Mouse (Mus musculus) G1E (cell line): ENCODE measurements around the gene Abca4. TPM values are rescaled to one million over a fixed set of nuclear protein-coding genes. Genes with fewer than 3 reads are reported as not detected.

Experiments used
- ATAC-seq: 2 replicates; pipeline ENCODE4 v1.8.0; 2016; ENCODE audit warnings: mild to moderate bottlenecking; ENCODE audit not compliant: insufficient number of reproducible peaks, poor library complexity, low FRiP score, severe bottlenecking; ENCODE audit errors: extremely low read depth
- DNase-seq: peaks from one replicate; pipeline ENCODE4 v3.0.0; 2012; ENCODE audit warnings: low spot score
- H3K27me3 ChIP-seq: 2 replicates; pipeline ENCODE4 v1.6.1; 2012; ENCODE audit warnings: mild to moderate bottlenecking, low read length, inconsistent platforms; ENCODE audit not compliant: insufficient read depth
- H3K36me3 ChIP-seq: replicated peaks from 2 replicates; pipeline ENCODE3; 2012; ENCODE audit warnings: mild to moderate bottlenecking, inconsistent platforms
- H3K4me1 ChIP-seq: 2 replicates; pipeline ENCODE4 v1.6.1; 2012; ENCODE audit warnings: low read depth, low read length, inconsistent platforms, mixed read lengths; ENCODE audit not compliant: insufficient read depth
- H3K4me3 ChIP-seq: 2 replicates; pipeline ENCODE4 v1.5.1; 2012; ENCODE audit warnings: low read depth, mild to moderate bottlenecking, inconsistent platforms, low read length, moderate library complexity, mixed read lengths
- H3K9me3 ChIP-seq: replicated peaks from 2 replicates; pipeline ENCODE4 v1.6.1; 2012; ENCODE audit warnings: inconsistent platforms
- CTCF ChIP-seq: IDR thresholded peaks from 2 replicates; pipeline ENCODE4 v1.5.1; 2012; ENCODE audit warnings: low read depth, low read length, inconsistent platforms, mixed read lengths
- GATA1 ChIP-seq: IDR thresholded peaks from 2 replicates; pipeline ENCODE4 v1.6.1; 2012; ENCODE audit warnings: borderline replicate concordance, low read length, inconsistent platforms, mixed read lengths
- GATA2 ChIP-seq: IDR thresholded peaks from 2 replicates; pipeline ENCODE4 v1.6.1; 2012; ENCODE audit warnings: low read depth, low read length, inconsistent platforms, borderline replicate concordance
- POLR2AphosphoS5 ChIP-seq: IDR thresholded peaks from 2 replicates; pipeline ENCODE4 v1.6.1; 2012; ENCODE audit warnings: low read depth, low read length, inconsistent platforms; ENCODE audit not compliant: insufficient replicate concordance
- TAL1 ChIP-seq: conservative IDR thresholded peaks from 2 replicates; pipeline ENCODE4 v1.6.1; 2012; ENCODE audit warnings: low read depth, low read length, inconsistent platforms, mixed read lengths
- polyA plus RNA-seq: library from polyadenylated mRNA; stranded (reverse); fragments of >175 nt; gene quantifications from 2 replicates; pipeline ENCODE4 v1.2.3, GENCODE M21; 2012
- total RNA-seq, 2 experiments: library from RNA; stranded (forward) in 1 of 2; stranded (reverse) in 1 of 2; fragments of 200-1000 nt in 1 of 2; fragments of >200 nt in 1 of 2; fragmentation: Nextera tagmentation in 1 of 2; gene quantifications; 2 replicates each; pipeline ENCODE4 v1.2.3; 2014 to 2017

The Abca4 gene
- total and polyA plus RNA-seq, 3 experiments: 1.7 to 4.5 (median 1.8) TPM

DNA sequence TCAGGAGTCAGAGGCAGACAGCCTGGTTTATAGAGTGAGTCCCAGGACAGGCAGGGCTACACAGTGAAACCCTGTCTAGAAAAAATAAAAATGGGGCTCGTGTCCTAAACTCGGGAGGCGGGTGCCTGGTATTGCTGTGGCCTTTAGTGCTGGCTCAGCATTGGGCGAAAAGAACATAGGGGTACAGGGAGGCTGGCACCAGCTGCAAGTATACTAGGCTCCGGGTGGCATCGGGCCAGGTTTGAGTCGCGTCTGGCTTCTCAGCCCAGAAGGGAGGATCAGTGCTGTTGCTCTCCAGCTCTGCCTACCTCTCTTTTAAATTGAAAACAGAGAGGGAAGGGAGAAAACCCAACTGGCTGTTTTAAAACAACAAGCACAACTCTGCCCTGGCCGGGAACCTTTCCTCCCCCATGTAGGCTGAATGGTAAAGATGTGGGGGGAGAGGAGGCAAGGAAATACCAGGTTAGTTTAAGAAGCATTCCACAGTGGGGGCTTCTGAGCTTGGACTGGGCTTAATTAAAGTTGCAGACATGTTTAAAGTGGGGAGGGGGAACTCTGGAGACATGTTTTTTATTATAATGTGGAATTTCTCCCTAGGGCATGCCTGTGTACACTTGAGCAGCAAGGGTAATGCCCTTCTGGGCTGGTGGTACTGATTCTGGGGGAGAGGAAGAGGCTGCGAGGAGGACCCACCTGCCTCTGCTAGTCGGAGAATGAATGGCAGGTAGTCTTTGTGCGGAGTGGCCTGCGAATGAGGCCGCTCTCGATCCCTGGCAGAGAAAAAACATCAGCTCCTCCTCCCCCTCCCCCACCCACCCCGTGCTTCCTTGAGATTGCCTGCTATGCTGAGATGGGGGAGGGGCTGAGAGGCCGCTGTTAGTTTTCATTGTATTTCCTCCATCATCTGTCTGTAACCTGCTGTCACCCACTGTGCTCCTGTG lies 3.9 kb downstream of the Abca4 start:
- Histone ChIP-seq H3K4me3 (no peak overlapping the region), H3K4me1 (peaks cover 3% of the 10 kb centered on the region; the same call in 1 of the 2 replicates)
- no peak for DNase-seq

DNA sequence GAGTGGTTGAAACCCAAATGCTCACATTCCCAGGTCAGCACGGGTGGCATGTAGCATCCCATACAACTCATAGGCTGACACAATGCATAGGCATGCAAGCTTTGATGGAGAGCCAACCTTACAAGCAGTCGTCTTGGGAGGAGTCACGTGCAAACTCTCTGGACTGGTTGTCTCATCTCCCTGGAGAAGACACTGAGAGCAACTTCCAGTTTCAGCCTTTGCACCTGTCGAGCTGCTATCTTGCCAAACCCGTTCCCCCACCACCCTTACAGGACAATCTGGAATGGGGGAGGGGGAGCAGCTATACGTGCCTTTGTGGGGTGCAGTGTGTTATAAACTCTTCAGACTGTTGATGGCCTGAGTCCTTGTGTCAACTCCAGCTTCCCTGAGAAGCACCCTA lies 4.9 kb downstream of the Abca4 start:
- Histone ChIP-seq H3K4me1 (peaks cover 3% of the 10 kb centered on the region; the same call in 1 of the 2 replicates), H3K27me3 (peaks cover 4% of the 10 kb centered on the region; the same call in 1 of the 2 replicates), H3K4me3 (no peak overlapping the region), H3K36me3 (no peaks in the 10 kb centered on the region), H3K9me3 (no peaks in the 10 kb centered on the region)
- TF ChIP-seq GATA2: no peak
- TF ChIP-seq TAL1: no peak
- TF ChIP-seq POLR2AphosphoS5: no peak
- TF ChIP-seq CTCF: no peak
- no peak for TF ChIP-seq GATA1
- DNase-seq (no peak), ATAC-seq (0 out of 2 replicates have a peak, but pooled peaks have one; percentile 4)

More for the DNA sequence above, 3.9 kb downstream of the Abca4 start:
- Histone ChIP-seq H3K36me3 (no peaks in the 10 kb centered on the region), H3K27me3 (peaks cover 4% of the 10 kb centered on the region; the same call in 1 of the 2 replicates), H3K9me3 (no peaks in the 10 kb centered on the region)
- ATAC-seq: no peak
- TF ChIP-seq POLR2AphosphoS5 (no peak), CTCF (no peak), TAL1 (no peak), GATA2 (no peak), GATA1 (no peak)

DNA sequence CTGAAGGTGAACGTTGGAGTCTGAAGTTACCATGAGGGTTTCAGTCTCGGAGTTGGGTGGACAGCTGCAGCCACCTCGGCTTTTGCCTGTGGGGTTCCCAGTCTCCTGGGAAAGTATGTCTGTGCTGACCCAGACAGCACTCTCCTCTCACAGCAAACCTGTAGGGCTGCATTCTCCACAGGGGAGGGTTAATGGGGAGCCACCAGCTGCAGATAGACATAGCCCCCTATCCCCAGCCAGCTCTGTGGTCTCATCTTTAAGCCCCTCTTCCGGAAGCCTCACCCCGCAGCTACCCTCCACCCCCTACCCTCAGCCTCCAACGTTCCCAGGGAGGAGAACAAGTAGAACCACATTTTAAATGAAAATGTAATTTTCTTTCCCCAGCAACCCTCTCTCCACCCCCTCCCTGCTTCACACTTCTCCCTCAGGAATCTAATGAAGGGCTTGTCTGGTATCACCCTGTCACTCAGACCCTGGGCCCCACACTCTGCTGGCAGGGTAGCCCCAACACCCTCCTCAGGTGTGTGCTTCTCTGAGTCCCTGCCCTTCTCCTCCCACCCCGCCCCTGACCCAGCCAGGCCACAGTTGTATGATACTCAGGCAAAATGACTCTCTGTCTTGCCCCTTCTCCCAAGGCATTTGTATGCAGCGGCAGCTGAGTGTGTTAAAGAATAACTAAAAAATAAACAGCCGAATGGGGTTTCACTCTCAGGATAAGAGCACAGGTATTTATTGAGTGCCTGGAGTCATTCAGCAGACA lies 14.4 kb downstream of the Abca4 start:
- peaks cover 14% of the 10 kb centered on the region for H3K27me3 ChIP-seq
- no peak overlapping the region for H3K4me3 ChIP-seq
- TF ChIP-seq TAL1 (no peak), GATA2 (no peak), CTCF (no peak), GATA1 (no peak)
- no peaks in the 10 kb centered on the region for H3K4me1 ChIP-seq
- no peaks in the 10 kb centered on the region for H3K36me3 ChIP-seq
- ATAC-seq: no peak
- no peak for DNase-seq
- no peaks in the 10 kb centered on the region for H3K9me3 ChIP-seq

DNA sequence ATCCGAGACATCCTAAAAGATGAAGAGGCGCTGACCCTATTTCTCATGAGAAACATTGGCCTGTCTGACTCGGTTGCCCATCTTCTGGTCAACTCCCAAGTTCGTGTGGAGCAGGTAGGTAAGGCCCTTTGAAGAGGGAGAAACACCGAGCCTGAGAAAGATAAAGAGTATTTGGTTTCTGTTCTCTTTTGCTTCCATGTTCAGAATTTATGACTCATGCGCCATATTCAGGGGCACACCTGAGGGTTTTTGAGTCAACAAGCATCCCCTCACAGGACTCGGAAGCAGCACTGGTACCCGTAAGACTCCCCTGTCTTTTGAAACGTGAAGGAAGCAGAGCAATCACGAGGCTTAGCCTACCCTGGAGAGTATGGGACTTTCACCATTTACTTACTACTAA lies 18.3 kb downstream of the Abca4 start:
- Histone ChIP-seq H3K27me3 (peaks cover 3% of the 10 kb centered on the region; the same call in 1 of the 2 replicates), H3K9me3 (no peaks in the 10 kb centered on the region), H3K4me1 (no peaks in the 10 kb centered on the region), H3K4me3 (no peak overlapping the region), H3K36me3 (no peaks in the 10 kb centered on the region)
- DNase-seq: no peak
- TF ChIP-seq POLR2AphosphoS5 (no peak), CTCF (no peak), GATA1 (no peak), TAL1 (no peak), GATA2 (no peak)
- no peak for ATAC-seq

DNA sequence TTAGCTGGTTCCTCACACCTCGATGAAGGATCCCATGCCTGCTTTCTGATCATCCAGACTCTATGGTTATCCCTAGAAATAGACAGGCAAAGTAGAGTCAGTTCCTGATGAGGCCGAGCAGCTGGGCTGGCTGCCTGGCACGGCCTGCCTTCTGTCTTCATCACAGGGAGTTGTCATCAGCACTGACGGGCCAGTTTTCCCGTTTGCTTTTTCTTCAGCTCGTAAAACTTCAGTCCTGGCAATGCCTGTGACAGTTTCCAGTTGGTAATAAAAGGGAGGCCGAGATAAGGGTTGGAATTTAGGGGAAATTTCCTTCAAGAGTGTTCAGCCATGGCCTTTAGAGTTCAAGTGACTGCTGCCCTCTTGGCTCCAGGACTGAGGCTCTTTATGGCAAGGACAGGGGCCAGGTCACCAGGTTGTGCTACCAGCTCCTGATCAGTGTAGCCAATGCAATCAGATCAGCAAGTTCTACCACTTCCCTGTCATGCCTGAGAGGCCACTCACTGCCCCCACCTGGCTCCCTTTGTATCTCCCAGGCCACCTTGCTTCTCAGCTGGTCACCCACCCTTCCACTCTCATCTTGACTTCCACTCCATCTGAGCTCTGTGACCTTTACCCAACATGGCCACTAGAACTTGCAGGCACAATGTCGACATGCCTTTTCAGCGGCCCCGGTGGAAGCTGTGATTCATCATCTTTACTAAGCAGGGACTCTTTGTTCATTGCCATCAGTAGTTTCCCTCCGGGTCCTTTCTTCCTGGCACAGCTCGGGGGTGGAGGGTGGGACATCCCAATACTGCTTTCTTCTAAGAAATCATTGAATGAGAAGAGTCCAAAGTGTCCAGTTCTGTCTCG lies 20.5 kb downstream of the Abca4 start:
- no peak for DNase-seq

More for the DNA sequence above, 20.5 kb downstream of the Abca4 start:
- H3K36me3 ChIP-seq: no peaks in the 10 kb centered on the region
- ATAC-seq: no peak
- H3K27me3 ChIP-seq: peaks cover 4% of the 10 kb centered on the region; the same call in 1 of the 2 replicates
- H3K4me3 ChIP-seq: no peak overlapping the region
- no peaks in the 10 kb centered on the region for H3K4me1 ChIP-seq
- no peaks in the 10 kb centered on the region for H3K9me3 ChIP-seq
- TF ChIP-seq POLR2AphosphoS5 (no peak), CTCF (no peak), GATA2 (no peak), TAL1 (no peak), GATA1 (no peak)
